Mouse (Mus musculus): Measurements from ENCODE around the gene Ino80d.

Ino80d gene

GRCm38 (mm10) chr1:63114136-63114781 lies at the start of gene Ino80d:
TSS of gene Ino80d (minus strand) at chr1:63114667.
- DNase-seq (ENCODE audit: low read depth, low spot score): peak; percentile 93

GRCm38 (mm10) chr1:63140231-63140630 lies 25.8 kb upstream of the Ino80d start:
- DNase-seq (ENCODE audit: low read depth, low spot score): peak; percentile 86

DNA sequence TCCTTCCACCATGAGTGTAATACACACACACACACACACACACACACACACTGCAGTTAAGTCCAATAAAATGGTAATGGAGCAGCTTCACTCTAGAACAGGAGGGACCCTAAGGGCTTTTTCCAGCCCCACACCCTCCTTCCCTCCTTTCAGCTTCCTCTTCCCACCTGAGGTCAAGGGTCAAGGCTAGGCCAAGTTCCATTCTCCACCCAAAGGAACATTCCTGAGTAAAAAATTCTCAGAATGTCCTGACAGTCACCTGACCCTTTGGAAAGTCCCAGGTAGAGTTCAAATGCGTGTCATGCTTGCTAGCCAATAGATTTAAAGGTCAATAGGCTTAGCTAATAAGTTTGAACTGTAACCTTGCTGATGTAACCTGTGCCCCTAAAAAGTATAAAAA lies 24.1 kb upstream of the Ino80d start:
- peak; percentile 100 for DNase-seq (ENCODE audit: low read depth, low spot score)

DNA sequence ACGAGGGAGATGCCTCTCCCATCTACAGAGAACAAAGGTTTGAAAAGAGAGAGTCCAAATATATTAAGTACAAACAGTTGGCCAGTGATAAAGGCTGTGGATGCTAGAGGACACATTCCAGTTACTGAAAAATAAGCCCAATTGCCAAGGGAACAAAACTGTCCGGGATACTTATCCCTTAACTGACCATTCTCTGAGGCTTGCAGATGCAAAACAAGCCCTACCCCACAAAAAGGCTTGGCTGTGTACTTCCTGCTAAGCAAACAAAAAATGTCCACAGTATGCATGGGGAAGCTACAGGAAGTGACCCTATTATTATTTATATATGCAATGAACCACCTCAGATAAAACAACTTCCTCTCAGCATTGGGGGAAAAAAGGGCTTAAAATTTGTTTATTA lies 23.5 kb upstream of the Ino80d start:
- DNase-seq (ENCODE audit: low read depth, low spot score): peak; percentile 87

DNA sequence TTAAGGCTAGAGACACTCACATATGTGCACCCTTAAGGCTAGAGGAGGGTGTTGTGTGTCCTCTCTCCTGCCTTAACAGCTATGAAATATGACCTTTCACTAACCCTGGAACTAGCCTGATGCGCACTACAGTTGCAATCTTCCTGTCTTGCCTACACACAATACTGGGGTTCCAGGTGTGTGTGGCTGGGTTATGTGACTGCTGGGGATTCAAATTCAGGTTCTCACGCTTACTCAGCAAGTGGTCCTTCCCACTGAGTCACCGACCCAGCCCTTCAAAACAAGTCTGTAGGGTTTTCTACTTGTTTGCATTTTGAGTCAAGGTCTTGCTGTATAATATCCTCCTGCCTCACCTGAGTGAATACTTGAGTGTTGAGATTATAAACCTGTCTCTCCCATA lies 20.1 kb upstream of the Ino80d start:
- DNase-seq (ENCODE audit: low read depth, low spot score): peak; percentile 67

DNA sequence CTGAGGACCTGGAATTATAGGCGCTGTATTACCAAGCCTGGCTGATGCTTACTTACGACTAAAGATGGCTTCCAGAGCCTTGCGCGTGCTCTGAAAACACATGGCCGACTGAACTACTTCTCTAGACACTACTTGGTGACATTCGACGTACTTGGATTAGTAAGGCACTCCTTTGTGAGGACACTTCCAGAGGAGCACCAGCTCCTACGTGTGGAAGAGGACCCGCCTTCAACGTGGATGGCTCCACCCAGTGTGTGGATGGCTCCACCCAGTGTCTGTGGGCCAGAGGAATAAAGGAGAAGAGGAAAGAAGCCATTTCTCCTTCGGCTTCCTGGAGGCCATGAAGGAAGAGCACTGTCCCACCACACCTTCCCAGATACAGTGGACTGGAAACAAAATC lies 17.3 kb upstream of the Ino80d start:
- peak; percentile 71 for DNase-seq (ENCODE audit: low read depth, low spot score)

DNA sequence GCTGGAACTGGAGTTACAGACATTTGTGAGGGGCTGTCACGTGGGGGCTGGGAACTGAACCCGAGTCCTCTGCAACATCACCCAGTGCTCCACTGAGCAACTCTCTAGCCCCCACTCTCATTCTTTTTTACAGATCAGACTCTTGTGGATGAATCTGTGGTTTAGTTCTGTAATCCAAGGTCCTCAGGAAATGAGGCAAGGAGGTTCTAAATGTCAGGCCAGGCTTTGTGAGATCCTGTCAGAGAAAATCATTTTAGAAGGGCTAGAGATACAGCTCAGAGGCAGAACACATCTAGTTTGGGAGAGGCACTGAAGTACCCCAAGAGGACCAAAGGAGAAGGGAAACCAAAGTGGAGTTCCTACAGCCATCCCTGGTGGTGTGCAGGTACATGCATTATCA lies 16.4 kb upstream of the Ino80d start:
- no peak for DNase-seq (ENCODE audit: low read depth, low spot score)

GRCm38 (mm10) chr1:63129857-63130690 lies 15.6 kb upstream of the Ino80d start:
- peak; percentile 55 for DNase-seq (ENCODE audit: low read depth, low spot score)

GRCm38 (mm10) chr1:63129273-63129672 lies 14.8 kb upstream of the Ino80d start:
- DNase-seq (ENCODE audit: low read depth, low spot score): no peak

GRCm38 (mm10) chr1:63126206-63126605 lies 11.7 kb upstream of the Ino80d start:
- no peak for DNase-seq (ENCODE audit: low read depth, low spot score)

- DNase-seq (ENCODE audit: low read depth, low spot score): no peak
Observed at GRCm38 (mm10) chr1:63123823-63124450, 9.5 kb upstream of the Ino80d start.

DNA sequence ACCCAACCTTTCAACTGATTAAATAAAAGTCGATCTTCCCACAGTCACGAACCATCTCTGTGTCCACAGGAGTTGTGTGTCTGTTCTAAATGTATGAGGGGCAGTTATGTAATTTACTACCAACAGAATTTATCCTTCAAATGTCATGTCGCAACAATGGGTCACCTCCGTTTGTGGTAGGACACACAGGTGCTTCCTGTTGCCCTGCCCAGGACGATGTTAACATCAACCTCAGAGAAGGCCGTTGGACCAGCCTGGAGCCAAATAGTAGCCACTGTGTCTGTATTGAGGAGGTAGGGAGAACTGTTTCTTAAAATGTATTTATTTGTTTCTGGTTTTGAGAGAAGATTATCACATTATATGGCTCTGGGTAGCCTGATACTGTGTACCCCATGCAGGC lies 7.5 kb upstream of the Ino80d start:
- no peak for DNase-seq (ENCODE audit: low read depth, low spot score)

GRCm38 (mm10) chr1:63120382-63120781 lies 5.9 kb upstream of the Ino80d start:
- DNase-seq (ENCODE audit: low read depth, low spot score): no peak

DNA sequence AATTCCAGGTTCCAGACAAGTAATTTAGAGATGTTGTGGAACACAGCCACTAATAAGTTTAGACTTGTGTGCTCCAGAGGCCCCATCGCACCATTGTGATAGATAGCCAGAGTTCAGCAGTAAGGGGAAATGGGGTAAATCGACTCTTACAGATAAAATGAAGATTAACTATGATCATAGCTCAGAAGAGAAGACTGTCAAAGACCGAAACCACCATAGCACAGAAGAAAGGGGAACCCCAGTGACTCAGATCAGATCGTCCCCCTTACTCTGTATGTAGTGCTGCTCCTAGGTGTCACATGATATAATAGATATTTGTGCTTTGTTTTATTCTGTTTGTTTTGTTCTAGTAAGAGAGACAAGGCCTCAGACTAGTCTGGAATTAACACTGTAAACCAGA lies 5.2 kb upstream of the Ino80d start:
- no peak for DNase-seq (ENCODE audit: low read depth, low spot score)

DNA sequence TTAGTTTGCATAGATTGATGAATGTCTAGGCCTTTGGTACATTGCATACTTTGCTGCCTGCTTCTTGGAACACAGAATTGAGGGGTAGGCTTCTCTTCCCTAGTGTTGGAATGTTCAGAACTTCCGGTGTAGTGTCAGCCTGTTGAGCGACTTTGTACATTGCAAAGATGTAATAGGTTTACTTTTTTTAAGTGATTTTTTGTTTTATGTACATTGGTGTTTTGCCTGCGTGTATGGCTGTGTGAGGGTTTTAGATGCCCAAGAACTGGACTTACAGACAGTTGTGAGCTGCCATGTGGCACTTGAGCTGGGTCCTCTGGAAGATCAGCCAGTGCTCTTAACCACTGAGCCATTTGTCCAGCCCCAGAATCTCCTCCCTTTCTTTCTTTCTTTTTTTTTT lies 1.1 kb upstream of the Ino80d start:
- no peak for DNase-seq (ENCODE audit: low read depth, low spot score)

GRCm38 (mm10) chr1:63115096-63115495 lies 629 bp upstream of the Ino80d start:
- no peak for DNase-seq (ENCODE audit: low read depth, low spot score)

DNA sequence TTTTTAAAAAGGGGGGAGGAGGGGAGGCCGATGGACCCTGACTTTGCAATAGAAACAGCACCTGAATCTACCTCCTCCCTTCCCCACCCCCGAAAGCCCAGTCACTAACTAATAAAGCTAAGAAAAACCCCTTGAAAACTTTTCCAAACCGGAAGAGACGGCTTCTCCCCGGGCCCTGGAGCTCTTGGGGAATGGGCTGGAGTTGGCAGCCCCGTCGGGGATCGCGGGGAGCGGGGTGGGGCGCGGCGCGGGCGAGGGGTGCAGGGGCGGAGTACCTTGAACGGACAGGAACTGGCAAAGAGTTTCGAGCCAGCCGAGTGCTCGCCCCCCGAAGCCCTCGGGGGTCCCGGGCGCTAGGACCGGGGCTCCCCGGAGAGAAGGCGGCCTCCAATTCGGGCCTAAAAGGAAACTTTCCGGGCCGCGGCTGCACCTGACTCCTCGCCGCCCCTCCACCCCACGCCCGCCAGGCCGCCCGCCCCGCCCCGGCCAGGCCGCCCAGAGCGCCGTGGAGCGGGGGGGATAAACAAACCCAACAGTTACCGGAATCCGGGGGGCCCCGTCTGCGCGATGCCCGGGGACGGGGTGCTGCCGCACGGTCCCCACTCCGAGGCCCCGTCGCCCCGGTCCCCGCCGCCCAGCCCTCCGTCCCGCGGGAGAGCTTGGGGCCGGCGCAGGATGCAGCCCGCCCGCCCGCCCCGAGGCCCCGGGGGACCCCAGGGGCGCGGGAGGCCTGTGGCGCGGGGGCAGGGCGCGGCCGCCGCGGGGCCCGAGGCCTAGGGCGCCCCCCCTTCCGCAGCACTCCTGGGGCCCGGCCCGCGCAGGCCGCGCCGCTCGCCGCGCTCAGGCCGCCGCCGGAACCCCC lies 962 bp downstream of the Ino80d start:
- DNase-seq (ENCODE audit: low read depth, low spot score): no peak

GRCm38 (mm10) chr1:63112865-63113261 lies 1.6 kb downstream of the Ino80d start:
- DNase-seq (ENCODE audit: low read depth, low spot score): peak; percentile 64

DNA sequence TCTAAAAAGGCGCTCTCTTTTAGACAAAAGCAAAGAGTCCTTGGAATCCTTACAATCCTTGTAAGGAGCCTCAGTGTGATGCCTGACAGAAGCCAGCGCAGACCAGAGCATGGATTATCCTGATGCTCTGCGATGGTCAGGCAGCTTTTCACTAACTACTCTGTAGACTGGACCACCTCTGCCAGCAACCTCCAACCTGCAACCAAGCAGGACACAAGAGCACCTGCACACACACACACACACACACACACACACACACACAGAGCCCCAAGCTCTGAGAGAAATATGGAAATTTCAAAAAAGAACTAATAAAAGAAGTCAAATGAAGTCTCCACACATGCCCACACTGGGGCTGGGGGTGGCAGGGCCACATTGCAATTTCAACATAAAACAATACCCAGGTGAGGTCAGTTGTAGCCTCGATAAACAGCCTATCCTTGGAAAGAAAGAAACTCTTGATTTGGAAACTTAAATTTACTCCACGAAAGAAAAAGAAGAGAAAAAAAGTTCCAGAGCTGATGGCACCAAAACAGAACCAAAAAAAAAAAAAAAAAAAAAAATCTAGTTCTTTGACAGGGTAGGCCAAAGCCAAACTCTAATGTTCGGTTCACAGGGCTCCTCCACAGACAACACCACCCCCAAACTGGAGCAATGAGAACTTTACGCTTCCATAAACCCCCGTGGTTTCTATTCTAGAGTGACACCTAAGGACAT lies 2.2 kb downstream of the Ino80d start:
- no peak for DNase-seq (ENCODE audit: low read depth, low spot score)

- peak; percentile 95 for DNase-seq (ENCODE audit: low read depth, low spot score)
Observed at GRCm38 (mm10) chr1:63110536-63111285, 3.8 kb downstream of the Ino80d start.
